ENCODE assay signal across 8 mouse cellular contexts in genomic region chr11:100472935-100473295, GRCm38 (mm10). TPM values are rescaled to one million over a fixed set of nuclear protein-coding genes. Genes with fewer than 3 reads are reported as not detected.
DNase-seq lines count a peak whose midpoint lies in the region; ATAC-seq and TF ChIP-seq lines count a peak whose summit lies in the region.

No protein-coding gene starts in this region.

- H3K27ac ChIP-seq in heart, embryonic 14.5 days (replicated peaks in 1 of 2; ENCODE audit: control insufficient read depth in 1 of 2, insufficient read depth in 1 of 2, low read depth in 2 of 2, low read length in 2 of 2): peak overlapping the region in 1 of 2 experiments; percentile 10; a peak in 1 of 4 replicates
- H3K27ac ChIP-seq in cortical plate, adult 2 months (ENCODE audit: insufficient read depth, low read length): no peak overlapping the region
- no peak overlapping the region for H3K27ac ChIP-seq in hindbrain, postnatal 0 days
- no peak overlapping the region for H3K27ac ChIP-seq in midbrain, embryonic 12.5 days (replicated peaks)

- peak; percentile 20; the same call in 1 of the 2 replicates for ATAC-seq in heart, embryonic 14.5 days (ENCODE audit: insufficient number of reproducible peaks, insufficient read depth, low FRiP score, low read depth)
- ATAC-seq in hindbrain, postnatal 0 days: peak; percentile 28
- ATAC-seq in midbrain, embryonic 12.5 days (ENCODE audit: low FRiP score, low read depth): peak; percentile 42; the same call in 1 of the 2 replicates

- H3K36me3 ChIP-seq in heart, embryonic 14.5 days (ENCODE audit: control insufficient read depth, insufficient read depth, low read length): peaks cover 24% of the 10 kb centered on the region
- H3K36me3 ChIP-seq in hindbrain, postnatal 0 days (ENCODE audit: insufficient read depth, low read length): peaks cover 13% of the 10 kb centered on the region
- H3K36me3 ChIP-seq in midbrain, embryonic 12.5 days: peaks cover 26% of the 10 kb centered on the region

- no peak overlapping the region for H3K9ac ChIP-seq in heart, embryonic 14.5 days (ENCODE audit: low read length)
- no peak overlapping the region for H3K9ac ChIP-seq in hindbrain, postnatal 0 days (replicated peaks; ENCODE audit: low read length)
- no peak overlapping the region for H3K9ac ChIP-seq in midbrain, embryonic 12.5 days (replicated peaks)

- 27% methylated on average over 5 of the region's 5 CpGs for WGBS in heart, embryonic 14.5 days
- 31% methylated on average over 5 of the region's 5 CpGs for WGBS in hindbrain, postnatal 0 days
- WGBS in midbrain, embryonic 12.5 days: 36% methylated on average over 5 of the region's 5 CpGs

- H3K9me3 ChIP-seq in heart, embryonic 14.5 days (ENCODE audit: control insufficient read depth, low read length): no peaks in the 10 kb centered on the region
- H3K9me3 ChIP-seq in hindbrain, postnatal 0 days (ENCODE audit: low read length): no peaks in the 10 kb centered on the region
- H3K9me3 ChIP-seq in midbrain, embryonic 12.5 days: no peaks in the 10 kb centered on the region

- no peak for TF ChIP-seq CTCF in cortical plate, adult 2 months (IDR thresholded peaks at IDR 0.05; ENCODE audit: extremely low read depth, insufficient read depth, low read length)
- TF ChIP-seq CTCF in hindbrain, postnatal 0 days (IDR thresholded peaks at IDR 0.05; ENCODE audit: low read depth): no peak

- no peaks in the 10 kb centered on the region for H3K27me3 ChIP-seq in heart, embryonic 14.5 days (ENCODE audit: control insufficient read depth, insufficient read depth, low read length)
- no peaks in the 10 kb centered on the region for H3K27me3 ChIP-seq in hindbrain, postnatal 0 days (ENCODE audit: insufficient read depth, low read length)
- no peaks in the 10 kb centered on the region for H3K27me3 ChIP-seq in midbrain, embryonic 12.5 days

- H3K4me1 ChIP-seq in heart, embryonic 14.5 days (ENCODE audit: control insufficient read depth in 2 of 2, insufficient read depth in 2 of 2, low read length in 2 of 2): peaks cover 2 to 15% of the 10 kb centered on the region in 2 experiments; a peak in 2 of 4 replicates
- H3K4me1 ChIP-seq in cortical plate, adult 2 months (ENCODE audit: control insufficient read depth, insufficient read depth, low read length): peaks cover 5% of the 10 kb centered on the region; the same call in 1 of the 2 replicates
- 0 out of 2 replicates have a peak, but pooled peaks cover 9% of the 10 kb centered on the region for H3K4me1 ChIP-seq in hindbrain, postnatal 0 days (ENCODE audit: insufficient read depth, low read length)
- peaks cover 20% of the 10 kb centered on the region for H3K4me1 ChIP-seq in midbrain, embryonic 12.5 days

- H3K4me2 ChIP-seq in heart, embryonic 14.5 days (ENCODE audit: low read length): peak overlapping the region; percentile 26; the same call in 1 of the 2 replicates
- H3K4me2 ChIP-seq in hindbrain, postnatal 0 days (ENCODE audit: low read depth, low read length): peak overlapping the region; percentile 85
- H3K4me2 ChIP-seq in midbrain, embryonic 12.5 days (replicated peaks): no peak overlapping the region

- H3K4me3 ChIP-seq in heart, embryonic 14.5 days (ENCODE audit: control insufficient read depth in 1 of 2, insufficient read depth in 1 of 2, low read depth in 1 of 2, low read length in 2 of 2): peak overlapping the region in 1 of 2 experiments; percentile 90; a peak in 1 of 4 replicates
- H3K4me3 ChIP-seq in cortical plate, adult 2 months (ENCODE audit: insufficient read depth, low read length): peak overlapping the region; percentile 96; the same call in 1 of the 2 replicates
- H3K4me3 ChIP-seq in hindbrain, postnatal 0 days (ENCODE audit: low read length): peak overlapping the region; percentile 95
- peak overlapping the region; percentile 94 for H3K4me3 ChIP-seq in midbrain, embryonic 12.5 days

- no peak for TF ChIP-seq POLR2A in cortical plate, adult 2 months (IDR thresholded peaks at IDR 0.05; ENCODE audit: extremely low read depth, insufficient read depth, low read length)

- DNase-seq in heart, adult 9 months (ENCODE audit: low spot score in 2 of 2): no peak
- DNase-seq in hindbrain, postnatal 0 days (ENCODE audit: low spot score): no peak
- DNase-seq in adipocyte (ENCODE audit: low spot score): no peak
- DNase-seq in right cerebral cortex, adult 2 months (ENCODE audit: low spot score in 2 of 2): no peak
- DNase-seq in lung, postnatal 4 days: no peak

RNA-seq across cellular contexts. Expression of gene Klhl11, which starts 0.4 kb away (rescaled TPM):
- polyA plus RNA-seq in heart, embryonic 14.5 days (2014; fragmentation: Nextera tagmentation; extraction: Ambion mirVana): 8.6 and 9.3 TPM in 2 replicates
- 13.8 TPM in 2 replicates for polyA plus RNA-seq in cortical plate, adult 2 months (2012; rRNA removed)
- 50.3 and 56.5 TPM in 2 replicates for total RNA-seq in hindbrain, postnatal 0 days (2014; rRNA removed)
- 10.4 and 10.7 TPM in 2 replicates for polyA plus RNA-seq in hindbrain, postnatal 0 days (2015; fragmentation: Nextera tagmentation; extraction: Ambion mirVana)
- polyA plus RNA-seq in midbrain, embryonic 12.5 days (2016; fragmentation: Nextera tagmentation; extraction: Ambion mirVana): 13.7 and 15.3 TPM in 2 replicates

RNA-seq across cellular contexts. Expression of gene Klhl10, which starts 31.2 kb away (rescaled TPM):
- polyA plus RNA-seq in heart, embryonic 14.5 days (2014; fragmentation: Nextera tagmentation; extraction: Ambion mirVana): 0.36 and 0.44 TPM in 2 replicates
- 0.52 and 0.55 TPM in 2 replicates for polyA plus RNA-seq in cortical plate, adult 2 months (2012; rRNA removed)
- total RNA-seq in hindbrain, postnatal 0 days (2014; rRNA removed): 0.40 and 0.42 TPM in 2 replicates
- 0.39 and 0.84 TPM in 2 replicates for polyA plus RNA-seq in hindbrain, postnatal 0 days (2015; fragmentation: Nextera tagmentation; extraction: Ambion mirVana)
- 0.75 and 0.89 TPM in 2 replicates for polyA plus RNA-seq in midbrain, embryonic 12.5 days (2016; fragmentation: Nextera tagmentation; extraction: Ambion mirVana)

RNA-seq across cellular contexts. Expression of gene Nt5c3b, which starts 31.3 kb away (rescaled TPM):
- 95.8 and 102 TPM in 2 replicates for polyA plus RNA-seq in heart, embryonic 14.5 days (2014; fragmentation: Nextera tagmentation; extraction: Ambion mirVana)
- 70.9 and 73.6 TPM in 2 replicates for polyA plus RNA-seq in cortical plate, adult 2 months (2012; rRNA removed)
- total RNA-seq in hindbrain, postnatal 0 days (2014; rRNA removed): 59.2 and 61.7 TPM in 2 replicates
- polyA plus RNA-seq in hindbrain, postnatal 0 days (2015; fragmentation: Nextera tagmentation; extraction: Ambion mirVana): 106 and 108 TPM in 2 replicates
- polyA plus RNA-seq in midbrain, embryonic 12.5 days (2016; fragmentation: Nextera tagmentation; extraction: Ambion mirVana): 93.9 and 100.0 TPM in 2 replicates

RNA-seq across cellular contexts. Expression of gene Acly, which starts 54.9 kb away (rescaled TPM):
- 51.6 and 54.0 TPM in 2 replicates for polyA plus RNA-seq in heart, embryonic 14.5 days (2014; fragmentation: Nextera tagmentation; extraction: Ambion mirVana)
- 87.1 and 94.6 TPM in 2 replicates for polyA plus RNA-seq in cortical plate, adult 2 months (2012; rRNA removed)
- 229 and 235 TPM in 2 replicates for total RNA-seq in hindbrain, postnatal 0 days (2014; rRNA removed)
- 130 and 135 TPM in 2 replicates for polyA plus RNA-seq in hindbrain, postnatal 0 days (2015; fragmentation: Nextera tagmentation; extraction: Ambion mirVana)
- 366 and 368 TPM in 2 replicates for polyA plus RNA-seq in midbrain, embryonic 12.5 days (2016; fragmentation: Nextera tagmentation; extraction: Ambion mirVana)

RNA-seq across cellular contexts. Expression of gene Fkbp10, which starts 57.4 kb away (rescaled TPM):
- 94.5 and 95.3 TPM in 2 replicates for polyA plus RNA-seq in heart, embryonic 14.5 days (2014; fragmentation: Nextera tagmentation; extraction: Ambion mirVana)
- polyA plus RNA-seq in cortical plate, adult 2 months (2012; rRNA removed): 8.0 and 9.6 TPM in 2 replicates
- 34.6 and 41.1 TPM in 2 replicates for total RNA-seq in hindbrain, postnatal 0 days (2014; rRNA removed)
- polyA plus RNA-seq in hindbrain, postnatal 0 days (2015; fragmentation: Nextera tagmentation; extraction: Ambion mirVana): 27.0 and 27.4 TPM in 2 replicates
- 44.5 and 48.0 TPM in 2 replicates for polyA plus RNA-seq in midbrain, embryonic 12.5 days (2016; fragmentation: Nextera tagmentation; extraction: Ambion mirVana)
